Mouse (Mus musculus) olfactory bulb, adult 2 months (tissue): Measurements from ENCODE around the gene Aplnr.

Source experiments
- CTCF ChIP-seq: fragments of 200-500 bp; IDR thresholded peaks from 2 replicates; pipeline ENCODE4 v1.5.1; 2012; ENCODE audit warnings: low read depth, mild to moderate bottlenecking, low read length, moderate library complexity; ENCODE audit not compliant: insufficient read depth
- POLR2A ChIP-seq: fragments of 200-500 bp; IDR thresholded peaks from 2 replicates; pipeline ENCODE4 v1.6.1; 2012; ENCODE audit warnings: mild to moderate bottlenecking, low read depth, low read length, moderate library complexity; ENCODE audit not compliant: insufficient read depth

DNA sequence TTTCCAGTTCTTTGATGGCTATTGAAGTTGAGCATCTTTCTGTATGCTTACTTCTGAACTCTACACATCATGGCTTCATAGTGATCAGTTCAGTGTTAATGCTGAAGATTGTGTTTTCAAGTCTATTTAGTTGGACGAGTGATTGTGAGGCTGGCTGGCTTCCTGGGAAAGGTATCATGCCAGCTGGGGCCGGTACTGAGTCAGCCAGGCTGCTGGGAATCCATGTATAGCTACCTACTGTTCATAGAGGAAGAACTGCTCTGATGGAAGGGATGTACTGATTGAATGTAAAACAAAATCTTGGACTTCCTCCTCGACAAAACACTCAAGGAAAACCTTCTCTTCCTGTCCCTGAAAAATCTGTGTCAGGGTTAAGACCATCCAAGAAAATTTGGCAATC is 9.3 kb downstream of the Aplnr start:
- TF ChIP-seq CTCF (no peak), POLR2A (no peak)
